Mouse (Mus musculus) gastrocnemius, postnatal 10 days (tissue): ENCODE results near the gene Hyou1. TPM values are rescaled to one million over a fixed set of nuclear protein-coding genes. Genes with fewer than 3 reads are reported as not detected.
A peak's percentile ranks its signal among the peaks of the same experiment; 100 is the strongest.
"Not testable (repeated sequence)": the region's sequence is repeated elsewhere in the genome, so short reads cannot be mapped to it uniquely, and the experiment has no call there.

ENCODE experiments used
- DNase-seq: peaks from one replicate; pipeline ENCODE4 v3.0.0; 2021; ENCODE audit warnings: mixed read lengths
- total RNA-seq, 2 experiments: library from RNA; stranded (reverse); gene quantifications; 2 replicates each; pipeline ENCODE4 v1.2.3; 2021

Gene Hyou1
- total RNA-seq, 2 experiments from 2014 or later: 27.0 to 36.3 TPM

GRCm38 (mm10) chr9:44351396-44351795 is 27.9 kb upstream of the Hyou1 start:
- no peak for DNase-seq

GRCm38 (mm10) chr9:44352337-44352736 is 27.0 kb upstream of the Hyou1 start:
- DNase-seq: no peak

DNA sequence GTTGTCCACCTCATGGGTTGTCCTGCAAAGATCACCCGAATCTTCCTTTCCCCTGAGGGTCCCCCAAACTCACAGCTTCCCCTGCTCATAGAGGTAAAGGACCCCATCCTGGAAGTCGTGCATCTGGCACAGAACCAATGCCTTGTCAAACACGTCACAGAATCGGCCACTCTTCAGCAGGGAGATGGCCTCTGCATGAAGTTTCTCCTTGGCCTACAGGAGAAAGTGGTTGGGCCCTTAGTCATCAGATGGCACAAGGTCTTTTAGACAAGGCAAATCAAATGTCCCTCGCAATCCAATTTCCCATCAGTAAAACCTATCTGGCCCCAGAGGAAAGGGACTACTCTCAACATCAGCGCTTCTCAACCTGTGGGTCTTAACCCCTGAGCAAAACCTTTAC is 26.1 kb upstream of the Hyou1 start:
- no peak for DNase-seq

GRCm38 (mm10) chr9:44357207-44357606 is 22.1 kb upstream of the Hyou1 start:
- DNase-seq: no peak

DNA sequence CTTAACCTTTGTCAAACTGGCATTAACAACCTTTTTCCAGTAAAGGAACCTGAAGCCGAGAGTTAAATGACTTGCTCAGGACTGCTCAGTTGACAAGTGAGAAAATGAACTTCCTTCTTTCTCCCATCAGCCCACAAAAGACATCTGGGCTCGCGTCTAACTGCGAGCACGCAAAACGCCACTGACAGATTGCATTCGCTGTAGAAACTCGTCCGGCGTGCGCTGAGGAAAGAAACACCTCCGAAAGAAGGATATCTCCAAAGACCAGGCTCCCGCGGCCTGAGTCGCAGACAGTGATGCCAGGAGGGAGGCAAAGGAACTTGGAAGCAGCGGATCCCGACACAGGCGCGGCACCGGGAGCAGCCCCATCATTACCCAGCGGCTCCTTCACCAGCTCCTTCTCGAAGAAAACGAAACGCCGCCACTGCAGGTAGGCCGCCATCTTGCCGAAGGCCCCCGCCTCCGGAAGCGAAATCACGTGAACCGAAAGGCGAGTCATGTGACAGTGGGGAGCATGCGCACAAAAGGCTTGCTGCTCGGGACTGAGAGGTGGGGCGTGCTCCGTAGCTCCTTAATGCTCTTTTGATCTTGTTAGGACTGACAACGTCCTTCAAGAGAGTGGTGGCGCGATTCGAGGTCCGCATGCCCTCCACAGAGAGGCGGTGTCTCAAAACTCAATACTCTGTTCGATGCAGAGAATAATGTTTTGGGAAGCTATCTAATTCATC is 17.9 kb upstream of the Hyou1 start, which contains the start of gene Vps11:
Vps11 (minus strand) TSS at position 481 of the 728 bp plus-strand sequence.
- DNase-seq: peak; percentile 94

DNA sequence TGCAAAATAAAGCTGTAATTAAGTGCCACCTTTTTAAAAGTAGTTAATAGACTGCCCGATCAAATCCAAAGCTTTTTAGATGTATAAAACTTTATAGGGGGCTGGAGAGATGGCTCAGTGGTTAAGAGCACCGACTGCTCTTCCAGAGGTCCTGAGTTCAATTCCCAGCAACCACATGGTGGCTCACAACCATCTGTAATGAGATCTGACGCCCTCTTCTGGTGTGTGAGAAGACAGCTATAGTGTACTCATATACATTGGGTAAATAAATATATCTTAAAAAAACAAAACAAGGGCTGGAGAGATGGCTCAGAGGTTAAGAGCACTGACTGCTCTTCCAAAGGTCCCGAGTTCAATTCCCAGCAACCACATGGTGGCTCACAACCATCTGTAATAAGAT is 17.4 kb upstream of the Hyou1 start:
- DNase-seq: not testable (repeated sequence)

- DNase-seq: no peak
Observed at GRCm38 (mm10) chr9:44364480-44364879, 14.8 kb upstream of the Hyou1 start.

DNA sequence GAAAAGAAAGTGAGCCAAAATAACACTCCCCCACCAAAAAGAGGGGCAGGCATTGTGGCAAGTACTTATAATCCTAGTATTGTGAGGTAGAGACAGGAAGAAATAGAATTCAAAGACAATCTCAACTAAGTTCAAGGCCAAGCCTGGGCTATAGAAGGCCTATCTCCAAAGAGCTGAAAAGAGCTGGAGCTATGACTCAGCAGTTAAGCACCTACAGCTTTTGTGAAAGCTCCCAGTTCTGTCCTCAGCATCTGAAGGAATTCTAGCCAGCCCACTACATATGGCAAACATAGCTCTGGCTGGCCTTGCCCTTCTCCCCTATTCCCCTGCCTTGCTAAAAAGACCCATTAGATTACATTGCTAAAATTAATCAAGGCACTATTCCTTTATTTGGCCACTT is 5.9 kb upstream of the Hyou1 start:
- no peak for DNase-seq

GRCm38 (mm10) chr9:44376141-44376540 is 3.1 kb upstream of the Hyou1 start:
- DNase-seq: no peak

DNA sequence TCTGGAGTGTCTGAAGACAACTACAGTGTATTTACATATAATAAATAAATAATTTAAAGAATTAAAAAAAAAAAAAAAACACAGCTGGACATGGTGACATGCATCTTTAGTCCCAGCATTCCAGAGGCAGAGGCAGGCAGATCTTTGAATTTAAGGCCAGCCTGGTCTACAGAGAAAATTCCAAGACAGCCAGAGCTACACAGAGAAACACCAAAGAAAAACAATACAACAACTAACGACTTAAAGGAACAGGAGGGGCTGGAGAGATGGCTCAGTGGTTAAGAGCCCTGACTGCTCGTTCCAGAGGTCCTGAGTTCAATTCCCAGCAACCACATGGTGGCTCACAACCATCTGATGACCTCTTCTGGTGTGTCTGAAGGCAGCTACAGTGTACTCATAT is 2.0 kb upstream of the Hyou1 start:
- DNase-seq: not testable (repeated sequence)

DNA sequence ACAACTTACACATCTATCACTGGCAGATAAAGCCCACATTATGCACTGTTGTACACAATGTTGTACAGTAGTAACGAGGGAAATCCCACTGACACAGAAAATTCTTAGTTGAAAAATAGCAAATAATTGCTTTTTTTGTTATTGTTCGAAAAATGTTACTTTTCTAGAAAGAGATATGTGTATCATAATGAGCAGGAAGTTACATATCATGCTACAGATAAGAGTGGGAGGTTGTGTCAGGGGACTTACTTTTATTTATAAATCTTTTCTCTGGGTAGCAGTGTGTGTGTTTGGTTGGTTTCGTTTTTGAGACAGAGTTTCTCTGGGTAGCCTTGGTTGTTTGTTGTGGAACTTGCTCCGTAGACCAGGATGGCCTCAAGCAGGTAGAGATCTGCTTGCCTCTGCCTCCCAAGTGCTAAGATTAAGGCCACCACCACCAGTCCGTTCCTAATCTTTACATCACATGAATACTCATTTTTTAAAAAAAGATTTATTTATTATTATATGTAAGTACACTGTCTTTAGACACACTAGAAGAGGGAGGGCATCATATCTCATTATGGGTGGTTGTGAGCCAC is 1.0 kb upstream of the Hyou1 start:
- no peak for DNase-seq

- no peak for DNase-seq
Observed at GRCm38 (mm10) chr9:44379862-44380261, 572 bp downstream of the Hyou1 start.

DNA sequence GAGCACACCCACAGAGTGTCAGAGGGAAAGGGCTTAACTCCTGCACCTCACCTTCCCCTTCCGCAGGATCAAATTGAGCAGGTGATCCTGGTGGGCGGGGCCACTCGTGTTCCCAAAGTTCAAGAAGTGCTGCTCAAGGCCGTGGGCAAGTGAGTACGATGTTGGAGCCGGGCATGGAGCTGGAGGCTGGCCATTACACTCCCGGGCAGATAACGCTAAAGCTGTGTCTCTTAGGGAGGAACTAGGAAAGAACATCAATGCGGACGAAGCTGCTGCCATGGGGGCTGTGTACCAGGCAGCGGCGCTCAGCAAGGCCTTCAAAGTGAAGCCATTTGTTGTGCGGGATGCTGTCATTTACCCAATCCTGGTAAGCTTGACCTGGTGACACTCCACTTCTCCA is 5.3 kb downstream of the Hyou1 start:
- no peak for DNase-seq

GRCm38 (mm10) chr9:44387221-44387620 is 7.9 kb downstream of the Hyou1 start:
- DNase-seq: no peak

DNA sequence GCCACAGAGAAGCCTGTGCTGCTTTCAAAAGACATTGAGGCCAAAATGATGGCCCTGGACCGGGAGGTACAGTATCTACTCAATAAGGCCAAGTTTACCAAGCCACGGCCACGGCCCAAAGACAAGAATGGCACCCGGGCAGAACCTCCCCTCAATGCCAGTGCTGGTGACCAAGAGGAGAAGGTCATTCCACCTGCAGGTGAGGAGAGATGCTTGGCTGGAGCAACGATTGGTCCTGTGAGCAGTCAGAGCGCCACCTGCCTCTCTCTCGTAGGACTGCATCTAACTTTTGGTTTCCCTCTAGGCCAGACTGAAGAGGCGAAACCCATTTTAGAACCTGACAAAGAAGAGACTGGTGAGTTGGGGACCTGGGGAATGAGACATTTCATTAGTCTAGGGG is 10.0 kb downstream of the Hyou1 start:
- DNase-seq: peak; percentile 49

DNA sequence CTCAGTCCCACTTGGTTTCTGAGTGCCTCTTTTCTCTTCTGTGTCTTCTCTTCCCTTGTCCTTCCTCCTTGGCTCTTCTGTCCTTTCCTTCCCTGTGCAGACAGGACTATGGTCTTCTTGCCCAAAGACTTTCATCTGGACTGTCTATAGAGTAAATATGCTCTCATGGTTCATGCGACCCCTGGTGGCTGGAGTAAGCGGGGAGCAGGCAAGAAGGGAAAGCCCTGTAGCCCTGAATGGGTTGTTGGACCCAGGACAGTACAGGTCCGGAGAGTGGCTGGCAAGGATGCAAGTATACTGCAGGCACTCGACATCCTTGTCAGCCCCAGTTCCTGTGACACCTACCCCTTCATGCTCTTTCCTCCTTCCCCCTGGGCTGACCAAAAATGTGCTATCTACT is 12.2 kb downstream of the Hyou1 start:
- DNase-seq: peak; percentile 79

DNA sequence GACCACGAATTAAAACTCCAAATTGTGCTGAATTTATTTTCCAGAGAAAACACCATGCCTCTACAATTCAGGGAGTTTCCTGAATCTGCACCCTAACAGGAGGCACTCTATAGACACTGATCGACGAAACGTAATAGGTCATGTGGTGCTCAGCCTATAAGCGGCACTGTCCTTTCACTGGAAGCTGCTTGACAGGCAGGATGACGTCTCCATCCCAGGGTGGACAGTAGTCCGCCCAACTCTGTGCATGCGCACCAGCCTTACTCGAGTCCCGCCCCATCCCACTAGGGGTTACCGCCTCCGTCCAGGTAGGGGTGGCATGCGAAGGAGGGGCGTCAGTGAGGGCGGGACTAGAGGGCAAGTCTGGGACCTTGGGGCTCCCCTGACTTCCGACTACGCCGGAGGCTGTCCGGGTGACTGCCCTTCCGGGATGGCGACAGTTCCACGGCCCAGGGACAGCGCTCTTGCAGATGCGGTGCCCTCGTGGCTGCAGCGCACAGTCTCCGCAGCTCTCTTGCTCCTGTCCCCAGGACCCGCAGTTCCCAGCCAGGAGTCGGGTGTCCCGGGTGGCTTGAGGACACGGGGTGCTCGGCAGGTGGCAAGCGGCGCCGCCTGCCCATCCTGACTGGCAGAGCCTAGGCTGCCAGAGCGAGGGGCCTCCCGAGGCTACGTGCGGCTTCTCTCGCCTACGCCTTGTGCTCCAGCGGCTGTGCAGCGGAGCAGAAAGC is 17.6 kb downstream of the Hyou1 start, which contains the start of gene Slc37a4:
Slc37a4 (plus strand) TSS at position 169 of the 728 bp plus-strand sequence.
- peak; percentile 86 for DNase-seq

GRCm38 (mm10) chr9:44398087-44398486 is 18.8 kb downstream of the Hyou1 start:
- no peak for DNase-seq

DNA sequence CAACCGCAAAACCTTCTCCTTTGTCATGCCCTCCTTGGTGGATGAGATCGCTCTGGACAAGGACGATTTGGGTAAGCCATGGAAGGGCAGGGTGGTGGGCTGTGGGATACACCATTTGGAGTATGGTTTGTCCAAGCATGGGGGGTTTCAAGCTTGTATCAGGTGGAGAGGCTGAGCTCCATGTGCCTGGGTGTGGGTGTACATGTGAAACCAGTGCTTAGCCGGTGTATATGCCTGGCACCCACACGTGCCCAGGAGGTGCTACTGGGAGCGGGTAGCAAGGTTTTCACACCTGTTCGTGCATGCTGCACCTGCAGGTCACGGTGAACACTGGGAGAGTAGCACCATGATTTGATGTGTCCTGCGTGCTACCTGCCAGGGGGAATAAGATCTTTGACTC is 19.3 kb downstream of the Hyou1 start:
- no peak for DNase-seq

DNA sequence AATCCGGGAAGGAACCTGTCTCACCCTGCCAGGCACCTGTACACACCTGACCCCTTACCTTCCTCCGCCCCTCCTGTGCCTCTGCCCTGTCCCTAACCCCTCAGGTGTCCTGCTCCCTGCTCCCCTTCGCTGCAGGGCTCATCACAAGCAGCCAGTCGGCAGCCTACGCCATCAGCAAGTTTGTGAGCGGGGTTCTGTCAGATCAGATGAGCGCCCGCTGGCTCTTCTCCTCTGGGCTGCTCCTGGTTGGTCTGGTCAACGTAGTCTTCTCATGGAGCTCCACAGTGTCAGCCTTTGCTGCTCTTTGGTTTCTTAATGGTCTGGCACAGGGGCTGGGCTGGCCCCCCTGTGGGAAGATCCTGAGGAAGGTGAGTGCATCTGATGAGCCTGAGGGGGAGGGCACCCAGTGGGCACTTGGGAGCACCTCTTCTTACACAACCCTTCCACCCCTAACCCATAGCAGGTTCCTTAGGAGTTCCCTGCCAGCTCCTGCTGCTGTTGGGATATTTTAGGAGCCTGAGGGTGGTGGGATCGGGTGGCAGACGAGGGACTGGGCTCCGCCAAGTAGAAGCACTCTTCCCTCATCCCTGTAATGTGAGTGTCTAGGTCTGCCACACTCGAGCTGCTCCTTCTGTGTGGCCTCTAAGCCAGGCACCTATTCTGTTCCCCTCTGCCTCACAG is 20.0 kb downstream of the Hyou1 start:
- DNase-seq: no peak

- DNase-seq: no peak
Observed at GRCm38 (mm10) chr9:44399795-44400114, 20.5 kb downstream of the Hyou1 start.

DNA sequence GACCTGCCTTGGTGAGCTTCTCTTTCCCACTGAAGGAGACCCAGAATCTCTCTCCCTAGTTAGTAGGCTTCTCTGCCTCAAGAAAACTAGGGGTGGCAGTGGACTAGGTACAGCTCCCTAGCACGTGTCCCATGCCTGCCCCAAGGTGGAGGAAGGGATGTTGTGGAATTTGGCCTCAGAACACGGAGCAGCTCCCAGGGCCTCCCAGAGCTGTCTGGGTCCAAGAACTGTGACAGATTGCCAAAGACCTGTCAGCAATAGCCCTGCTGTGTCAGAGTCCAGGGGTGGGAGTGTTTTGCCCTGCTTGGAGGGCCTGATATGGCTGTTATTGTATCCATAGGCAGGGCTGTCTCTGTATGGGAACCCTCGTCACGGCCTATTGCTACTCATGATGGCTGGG is 21.8 kb downstream of the Hyou1 start:
- no peak for DNase-seq

DNA sequence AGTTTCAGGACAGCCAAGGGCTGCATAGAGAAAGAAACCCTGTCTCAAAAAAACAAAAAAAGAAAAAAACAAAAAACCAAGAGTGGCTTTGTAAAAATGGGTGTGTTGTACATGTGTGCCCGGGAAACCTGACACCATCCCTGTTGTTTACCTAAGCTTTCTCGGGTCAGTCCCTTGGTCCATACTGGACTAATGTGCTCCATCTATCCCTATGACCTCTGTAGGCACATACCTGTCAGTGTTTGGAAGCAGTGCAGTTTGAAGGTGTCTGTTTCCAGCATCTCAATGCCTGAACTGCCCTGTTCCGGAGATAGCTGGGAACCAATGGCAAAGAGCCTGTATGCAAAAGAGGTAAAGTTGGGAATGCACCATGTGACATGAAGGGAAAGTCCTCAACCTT is 25.7 kb downstream of the Hyou1 start:
- no peak for DNase-seq
